Mouse (Mus musculus) bone marrow macrophage, adult 2 months (primary cell): ENCODE data around the gene Sfxn2.

Experiments used
- CTCF ChIP-seq: IDR thresholded peaks from 2 replicates; pipeline ENCODE4 v1.5.1; 2012; ENCODE audit warnings: low read depth, mild to moderate bottlenecking, low read length, moderate library complexity
- POLR2A ChIP-seq: IDR thresholded peaks from 2 replicates; pipeline ENCODE4 v1.6.1; 2012; ENCODE audit warnings: mild to moderate bottlenecking, low read depth, low read length, borderline replicate concordance

DNA sequence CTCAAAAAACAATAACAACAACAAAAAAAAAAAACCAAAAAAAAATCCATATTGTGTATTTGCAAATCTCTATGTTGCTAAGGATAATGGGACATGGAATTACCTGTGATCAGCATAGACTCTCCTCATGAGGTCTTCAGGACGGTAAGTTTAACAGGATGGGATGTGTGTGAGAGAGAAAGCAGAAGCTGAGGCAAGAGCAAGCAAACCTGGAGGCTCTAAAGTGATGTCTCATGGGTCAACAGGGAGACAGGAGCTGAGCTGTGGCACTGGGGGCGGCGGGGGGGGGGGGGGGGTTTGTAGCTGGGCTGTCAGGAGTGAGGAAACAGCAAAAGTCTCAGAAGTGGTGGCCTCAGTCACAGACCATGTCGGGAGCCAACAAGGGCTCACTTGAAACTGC is 20.7 kb upstream of the Sfxn2 start:
- TF ChIP-seq CTCF (no peak), POLR2A (no peak)
